Mouse (Mus musculus) lung, adult 2 months (tissue): Measurements from ENCODE around the gene Olfr60.

ENCODE experiments used
- CTCF ChIP-seq: fragments of 200-500 bp; IDR thresholded peaks from 2 replicates; pipeline ENCODE4 v1.5.1; 2011; ENCODE audit warnings: mild to moderate bottlenecking, low read length, control low read depth; ENCODE audit not compliant: insufficient read depth
- POLR2A ChIP-seq: fragments of 200-500 bp; IDR thresholded peaks from 2 replicates; pipeline ENCODE4 v1.6.1; 2011; ENCODE audit warnings: low read depth, mild to moderate bottlenecking, control low read depth, low read length, borderline replicate concordance; ENCODE audit errors: extremely low read depth

- TF ChIP-seq POLR2A, result no peak
- TF ChIP-seq CTCF, result no peak
These were observed 64.6 kb downstream of the Olfr60 start for GRCm38 (mm10) chr7:140296876-140297275.
